Mouse (Mus musculus) MEL (cell line): ENCODE data around the gene Oit1. TPM values are rescaled to one million over a fixed set of nuclear protein-coding genes. Genes with fewer than 3 reads are reported as not detected.

Experiments
- DNase-seq: peaks from one replicate; pipeline ENCODE4 v3.0.0; 2011; ENCODE audit warnings: low read depth, low spot score
- H3K27ac ChIP-seq: 2 replicates; pipeline ENCODE4 v1.5.1; 2012; ENCODE audit warnings: low read depth, mild to moderate bottlenecking, control low read depth, low read length, moderate library complexity; ENCODE audit not compliant: control insufficient read depth
- H3K27me3 ChIP-seq, 2 experiments: fragments of 150-350 bp in 1 of 2; sonication (generic) in 1 of 2; 2 replicates each; pipeline ENCODE4 v1.6.1; 2012; ENCODE audit warnings: low read length in 2 of 2, mild to moderate bottlenecking in 2 of 2, improper control_type of control experiment in 1 of 2, moderate library complexity in 1 of 2; ENCODE audit not compliant: insufficient read depth in 2 of 2, control insufficient read depth in 1 of 2
- H3K36me3 ChIP-seq, 2 experiments: 2 replicates each; pipeline ENCODE4 v1.6.1; 2012 to 2014; ENCODE audit warnings: low read length in 2 of 2, improper control_type of control experiment in 1 of 2, inconsistent platforms in 1 of 2, mild to moderate bottlenecking in 1 of 2; ENCODE audit not compliant: insufficient read depth in 2 of 2, control insufficient read depth in 1 of 2
- H3K4me1 ChIP-seq, 2 experiments: fragments of 150-350 bp in 1 of 2; sonication (generic) in 1 of 2; 2 replicates each; pipeline ENCODE4 v1.6.1; 2012; ENCODE audit warnings: low read length in 2 of 2, improper control_type of control experiment in 1 of 2, mild to moderate bottlenecking in 1 of 2; ENCODE audit not compliant: insufficient read depth in 2 of 2, control insufficient read depth in 1 of 2
- H3K4me3 ChIP-seq, 2 experiments: fragments of 150-350 bp in 1 of 2; sonication (generic) in 1 of 2; 2 replicates each; pipeline ENCODE4 v1.5.1; 2012; ENCODE audit warnings: low read depth in 2 of 2, low read length in 2 of 2, mild to moderate bottlenecking in 2 of 2, moderate library complexity in 2 of 2, control low read depth in 1 of 2, improper control_type of control experiment in 1 of 2; ENCODE audit not compliant: control insufficient read depth in 1 of 2, insufficient read depth in 1 of 2
- H3K79me2 ChIP-seq: 2 replicates; pipeline ENCODE4 v1.6.1; 2012; ENCODE audit warnings: mild to moderate bottlenecking, low read length, moderate library complexity; ENCODE audit not compliant: control insufficient read depth, poor library complexity, insufficient read depth
- H3K9ac ChIP-seq: 2 replicates; pipeline ENCODE4 v1.6.1; 2012; ENCODE audit warnings: low read depth, mild to moderate bottlenecking, control low read depth, low read length, moderate library complexity; ENCODE audit not compliant: control insufficient read depth, poor library complexity, severe bottlenecking
- H3K9me3 ChIP-seq: fragments of 150-350 bp; sonication (generic); replicated peaks from 2 replicates; pipeline ENCODE4 v1.6.1; 2012; ENCODE audit warnings: mild to moderate bottlenecking, low read length, improper control_type of control experiment, moderate library complexity; ENCODE audit not compliant: insufficient read depth
- BHLHE40 ChIP-seq: IDR thresholded peaks from 2 replicates; pipeline ENCODE4 v1.6.1; 2012; ENCODE audit warnings: low read depth, mild to moderate bottlenecking, inconsistent platforms, low read length, improper control_type of control experiment, borderline replicate concordance
- CHD1 ChIP-seq: IDR thresholded peaks from 2 replicates; pipeline ENCODE4 v1.6.1; 2012; ENCODE audit warnings: low read depth, mild to moderate bottlenecking, inconsistent platforms, low read length, improper control_type of control experiment
- CHD2 ChIP-seq: IDR thresholded peaks from 2 replicates; pipeline ENCODE4 v1.6.1; 2011; ENCODE audit warnings: low read length, improper control_type of control experiment
- CTCF ChIP-seq, 3 experiments: IDR thresholded peaks in 2 of 3; conservative IDR thresholded peaks in 1 of 3; 2 replicates each; pipeline ENCODE4 v1.5.1; 2011 to 2012; ENCODE audit warnings: low read length in 3 of 3, low read depth in 2 of 3, mild to moderate bottlenecking in 2 of 3, improper control_type of control experiment in 1 of 3, inconsistent platforms in 1 of 3, mixed read lengths in 1 of 3, moderate library complexity in 1 of 3; ENCODE audit not compliant: control insufficient read depth in 1 of 3, insufficient read depth in 1 of 3, poor library complexity in 1 of 3, severe bottlenecking in 1 of 3
- E2F4 ChIP-seq: IDR thresholded peaks from 2 replicates; pipeline ENCODE4 v1.6.1; 2011; ENCODE audit warnings: low read depth, low read length, improper control_type of control experiment, borderline replicate concordance
- ELF1 ChIP-seq: IDR thresholded peaks from 2 replicates; pipeline ENCODE4 v1.6.1; 2014; ENCODE audit warnings: low read depth, mild to moderate bottlenecking, inconsistent platforms, low read length, improper control_type of control experiment, moderate library complexity
- EP300 ChIP-seq, 2 experiments: IDR thresholded peaks; 2 replicates each; pipeline ENCODE4 v1.6.1; 2011; ENCODE audit warnings: improper control_type of control experiment in 2 of 2, low read length in 2 of 2, low read depth in 1 of 2, mild to moderate bottlenecking in 1 of 2
- GATA1 ChIP-seq: IDR thresholded peaks from 2 replicates; pipeline ENCODE4 v1.6.1; 2011; ENCODE audit warnings: low read depth, low read length, improper control_type of control experiment
- HCFC1 ChIP-seq: IDR thresholded peaks from 2 replicates; pipeline ENCODE4 v1.6.1; 2012; ENCODE audit warnings: low read depth, mild to moderate bottlenecking, inconsistent platforms, low read length, improper control_type of control experiment, moderate library complexity
- MAX ChIP-seq: IDR thresholded peaks from 2 replicates; pipeline ENCODE4 v1.6.1; 2011; ENCODE audit warnings: low read length, improper control_type of control experiment
- MAZ ChIP-seq: IDR thresholded peaks from 2 replicates; pipeline ENCODE4 v1.6.1; 2012; ENCODE audit warnings: low read depth, mild to moderate bottlenecking, inconsistent platforms, low read length, improper control_type of control experiment
- MEF2A ChIP-seq: IDR thresholded peaks from 2 replicates; pipeline ENCODE4 v1.6.1; 2014; ENCODE audit warnings: low read depth, mild to moderate bottlenecking, inconsistent platforms, low read length, improper control_type of control experiment; ENCODE audit not compliant: poor library complexity, insufficient replicate concordance, severe bottlenecking; ENCODE audit errors: extremely low read depth
- NELFE ChIP-seq: IDR thresholded peaks from 2 replicates; pipeline ENCODE4 v1.6.1; 2011; ENCODE audit warnings: low read depth, low read length, improper control_type of control experiment
- NRF1 ChIP-seq: IDR thresholded peaks from 2 replicates; pipeline ENCODE4 v1.6.1; 2014; ENCODE audit warnings: low read depth, mild to moderate bottlenecking, inconsistent platforms, low read length, improper control_type of control experiment, moderate library complexity; ENCODE audit not compliant: poor library complexity, insufficient read depth, severe bottlenecking
- POLR2AphosphoS2 ChIP-seq: IDR thresholded peaks from 2 replicates; pipeline ENCODE4 v1.6.1; 2011; ENCODE audit warnings: low read length, improper control_type of control experiment
- RAD21 ChIP-seq: IDR thresholded peaks from 2 replicates; pipeline ENCODE4 v1.6.1; 2011; ENCODE audit warnings: mild to moderate bottlenecking, low read depth, low read length, improper control_type of control experiment
- SIN3A ChIP-seq: IDR thresholded peaks from 2 replicates; pipeline ENCODE4 v1.6.1; 2012; ENCODE audit warnings: low read length, improper control_type of control experiment, inconsistent platforms
- TAL1 ChIP-seq: IDR thresholded peaks from 2 replicates; pipeline ENCODE4 v1.6.1; 2012; ENCODE audit warnings: mild to moderate bottlenecking, inconsistent platforms, low read length, moderate library complexity, mixed read lengths
- TCF12 ChIP-seq: IDR thresholded peaks from 2 replicates; pipeline ENCODE4 v1.6.1; 2014; ENCODE audit warnings: low read depth, mild to moderate bottlenecking, inconsistent platforms, low read length, improper control_type of control experiment, moderate library complexity
- UBTF ChIP-seq: IDR thresholded peaks from 2 replicates; pipeline ENCODE4 v1.6.1; 2012; ENCODE audit warnings: low read depth, mild to moderate bottlenecking, inconsistent platforms, low read length, improper control_type of control experiment, moderate library complexity, borderline replicate concordance; ENCODE audit not compliant: insufficient read depth
- ZC3H11A ChIP-seq: IDR thresholded peaks from 2 replicates; pipeline ENCODE4 v1.6.1; 2012; ENCODE audit warnings: low read depth, mild to moderate bottlenecking, inconsistent platforms, low read length, improper control_type of control experiment
- ZMIZ1 ChIP-seq: IDR thresholded peaks from 2 replicates; pipeline ENCODE4 v1.6.1; 2012; ENCODE audit warnings: low read depth, mild to moderate bottlenecking, inconsistent platforms, low read length, improper control_type of control experiment, moderate library complexity
- polyA plus RNA-seq, 2 experiments: library from polyadenylated mRNA; stranded (reverse) in 1 of 2; unstranded in 1 of 2; fragments of >175 nt in 1 of 2; fragments of >200 nt in 1 of 2; gene quantifications; 2 replicates each; pipeline versions ENCODE4 v1.2.1 to v1.2.4; 2012; ENCODE audit warnings: low replicate concordance in 2 of 2, low read depth in 1 of 2; ENCODE audit not compliant: insufficient read length in 2 of 2, insufficient read depth in 1 of 2, missing spikeins in 1 of 2
- total RNA-seq: library from RNA; depleted of rRNA; stranded (reverse); fragments of 300-350 nt; gene quantifications from 2 replicates; pipeline ENCODE4 v1.2.3, GENCODE M21; 2012

Gene Oit1
- total and polyA plus RNA-seq, 3 experiments, result not detected

- DNase-seq, result no peak
- no peaks in the 10 kb centered on the region for H3K9me3 ChIP-seq
- TF ChIP-seq UBTF (no peak), CHD2 (no peak), ELF1 (no peak), NELFE (no peak), CHD1 (no peak), MEF2A (no peak), MAZ (no peak)
- H3K27ac ChIP-seq, result no peak overlapping the region
- no peak overlapping the region for H3K4me3 ChIP-seq
- H3K79me2 ChIP-seq, result no peaks in the 10 kb centered on the region
- no peaks in the 10 kb centered on the region for H3K27me3 ChIP-seq
- H3K9ac ChIP-seq, result no peak overlapping the region
- H3K4me1 ChIP-seq, result no peaks in the 10 kb centered on the region
- H3K36me3 ChIP-seq, result no peaks in the 10 kb centered on the region
These were observed 13.7 kb upstream of the Oit1 start for GRCm38 (mm10) chr14:8392181-8392825.

GRCm38 (mm10) chr14:8369394-8369793 lies 9.2 kb downstream of the Oit1 start:
- DNase-seq, result no peak
- TF ChIP-seq HCFC1 (no peak), CHD2 (no peak), GATA1 (no peak), E2F4 (no peak), POLR2AphosphoS2 (no peak), TCF12 (no peak)
- TF ChIP-seq, all 39 proteins: peak for 0
- Histone ChIP-seq H3K4me1 (no peaks in the 10 kb centered on the region), H3K36me3 (no peaks in the 10 kb centered on the region), H3K4me3 (no peak overlapping the region), H3K9me3 (no peaks in the 10 kb centered on the region), H3K9ac (no peak overlapping the region), H3K27ac (no peak overlapping the region), H3K27me3 (no peaks in the 10 kb centered on the region), H3K79me2 (no peaks in the 10 kb centered on the region)

DNA sequence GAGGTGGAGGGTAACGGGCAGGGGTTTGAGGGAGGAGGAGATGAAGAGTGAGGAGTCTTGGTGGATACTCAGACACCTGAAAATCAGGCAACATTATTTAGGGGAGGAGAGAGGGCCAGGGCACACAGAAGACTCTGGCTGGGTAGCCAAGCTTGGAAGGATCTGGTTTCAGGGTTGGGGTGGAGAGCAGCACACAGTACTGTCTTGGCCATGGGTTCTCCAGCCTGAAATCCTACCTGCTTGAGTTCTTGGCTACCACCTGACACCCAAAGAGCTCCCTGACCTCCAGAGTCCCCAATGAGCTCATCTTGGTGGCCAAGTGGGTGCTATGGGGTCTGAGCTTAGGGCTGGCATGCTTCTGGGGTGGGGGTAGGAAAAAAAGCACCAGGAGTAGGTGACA lies 9.7 kb downstream of the Oit1 start:
- H3K9me3 ChIP-seq, result no peaks in the 10 kb centered on the region
- H3K36me3 ChIP-seq, result no peaks in the 10 kb centered on the region
- no peak overlapping the region for H3K9ac ChIP-seq
- no peaks in the 10 kb centered on the region for H3K79me2 ChIP-seq
- H3K4me3 ChIP-seq, result no peak overlapping the region
- no peaks in the 10 kb centered on the region for H3K27me3 ChIP-seq
- TF ChIP-seq EP300 (IDR thresholded peaks at IDR 0.05; ENCODE audit: low read depth in 1 of 2, low read length in 2 of 2), result no peak
- TF ChIP-seq TAL1, result no peak
- TF ChIP-seq CHD1, result no peak
- no peak for TF ChIP-seq CHD2
- TF ChIP-seq SIN3A, result no peak
- TF ChIP-seq ZMIZ1, result no peak
- TF ChIP-seq MEF2A, result no peak
- no peak for TF ChIP-seq BHLHE40
- no peak for TF ChIP-seq CTCF (IDR thresholded peaks at IDR 0.05 in 2 of 3, conservative IDR thresholded peaks at IDR 0.05 in 1 of 3; ENCODE audit: control insufficient read depth in 1 of 3, insufficient read depth in 1 of 3, low read depth in 2 of 3, low read length in 3 of 3, poor library complexity in 1 of 3, severe bottlenecking in 1 of 3)
- TF ChIP-seq TCF12, result no peak
- no peak for TF ChIP-seq RAD21
- no peak for TF ChIP-seq MAX
- TF ChIP-seq NRF1, result no peak
- no peak for TF ChIP-seq ZC3H11A
- no peaks in the 10 kb centered on the region for H3K4me1 ChIP-seq
- no peak overlapping the region for H3K27ac ChIP-seq
- DNase-seq, result no peak
